Mouse (Mus musculus): ENCODE measurements around the gene Kcna5. TPM values are rescaled to one million over a fixed set of nuclear protein-coding genes. Genes with fewer than 3 reads are reported as not detected.

The Kcna5 gene
- 1.9 and 3.0 TPM in 2 replicates for polyA plus RNA-seq (2015; fragmentation: Nextera tagmentation; extraction: Ambion mirVana)

GRCm38 (mm10) chr6:126535208-126535910 lies at the start of gene Kcna5:
Gene Kcna5, minus strand, starts transcription at chr6:126535412.

Other genes with a start within 250 kb of the Kcna5 start
- 0.36 and 0.39 TPM in 2 replicates for gene Kcna1, start 111.0 kb upstream of the Kcna5 start, polyA plus RNA-seq (2015; fragmentation: Nextera tagmentation; extraction: Ambion mirVana)
- 0.77 and 0.94 TPM in 2 replicates for gene Kcna6, start 205.3 kb upstream of the Kcna5 start, polyA plus RNA-seq (2015; fragmentation: Nextera tagmentation; extraction: Ambion mirVana)